Mouse (Mus musculus) megakaryocyte-erythroid progenitor cell, adult 5-6 weeks (primary cell): ENCODE measurements around the gene Dpyd. TPM values are rescaled to one million over a fixed set of nuclear protein-coding genes. Genes with fewer than 3 reads are reported as not detected.

ENCODE experiments used
- ATAC-seq: replicated peaks from 2 replicates; pipeline ENCODE4 v1.8.0; 2016; ENCODE audit warnings: mild to moderate bottlenecking, inconsistent platforms; ENCODE audit not compliant: severe bottlenecking, poor library complexity, low FRiP score, low TSS enrichment
- total RNA-seq, 2 experiments: library from RNA; stranded (forward) in 1 of 2; stranded (reverse) in 1 of 2; fragments of 200-1000, 215-1000 nt in 1 of 2; fragments of >200 nt in 1 of 2; fragmentation: Nextera tagmentation in 1 of 2; gene quantifications; 2 replicates each; pipeline ENCODE4 v1.2.3; 2014 to 2017

The Dpyd gene
- total RNA-seq, 2 experiments from 2014 or later = not detected

DNA sequence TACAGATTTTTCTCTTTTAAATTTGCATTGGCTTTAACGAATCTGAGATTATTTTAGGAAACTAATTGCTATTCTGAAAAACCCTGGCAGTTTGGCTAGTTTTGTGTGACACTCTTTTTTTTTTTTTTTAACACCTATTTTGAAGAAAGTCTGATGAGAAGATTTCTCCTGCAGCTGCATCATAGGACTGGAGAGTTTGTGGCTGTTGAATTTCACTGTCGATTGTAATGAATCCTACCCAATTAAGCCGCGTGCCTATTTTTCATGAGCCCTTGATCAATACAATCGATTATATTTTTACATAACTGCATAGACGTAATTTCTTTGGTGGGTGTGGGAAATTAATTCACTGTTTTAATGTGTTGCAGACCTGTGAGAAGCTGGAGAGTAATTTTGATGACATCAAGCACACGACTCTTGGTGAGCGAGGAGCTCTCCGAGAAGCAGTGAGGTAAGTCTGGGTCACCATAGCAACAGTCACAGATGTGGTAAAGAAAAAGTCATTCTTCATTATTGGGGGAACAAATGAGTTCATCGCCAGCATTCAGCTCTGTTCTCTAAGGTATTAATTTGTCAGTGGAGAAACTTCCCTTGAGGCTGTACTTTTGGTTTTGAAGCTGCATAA, 112.3 kb downstream of the Dpyd start:
- no peak for ATAC-seq

DNA sequence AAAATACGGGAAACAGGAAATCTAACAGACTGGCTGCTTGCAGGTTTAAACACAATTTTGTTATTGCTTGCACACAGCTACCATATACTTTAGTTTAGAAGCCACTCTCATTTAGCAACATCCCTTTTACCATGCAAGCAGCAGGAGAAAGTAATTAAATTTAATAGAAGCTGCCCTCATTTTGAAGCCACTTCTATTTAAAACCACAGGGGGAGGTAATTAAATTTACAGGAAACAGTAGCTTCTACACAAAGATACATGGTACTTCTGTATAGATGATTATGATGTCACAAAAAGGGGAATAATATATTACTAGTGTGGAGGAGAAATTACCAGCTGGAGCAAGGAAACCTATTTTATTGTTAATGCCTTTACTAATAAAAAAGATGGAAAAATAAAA, 113.5 kb downstream of the Dpyd start:
- ATAC-seq = no peak

DNA sequence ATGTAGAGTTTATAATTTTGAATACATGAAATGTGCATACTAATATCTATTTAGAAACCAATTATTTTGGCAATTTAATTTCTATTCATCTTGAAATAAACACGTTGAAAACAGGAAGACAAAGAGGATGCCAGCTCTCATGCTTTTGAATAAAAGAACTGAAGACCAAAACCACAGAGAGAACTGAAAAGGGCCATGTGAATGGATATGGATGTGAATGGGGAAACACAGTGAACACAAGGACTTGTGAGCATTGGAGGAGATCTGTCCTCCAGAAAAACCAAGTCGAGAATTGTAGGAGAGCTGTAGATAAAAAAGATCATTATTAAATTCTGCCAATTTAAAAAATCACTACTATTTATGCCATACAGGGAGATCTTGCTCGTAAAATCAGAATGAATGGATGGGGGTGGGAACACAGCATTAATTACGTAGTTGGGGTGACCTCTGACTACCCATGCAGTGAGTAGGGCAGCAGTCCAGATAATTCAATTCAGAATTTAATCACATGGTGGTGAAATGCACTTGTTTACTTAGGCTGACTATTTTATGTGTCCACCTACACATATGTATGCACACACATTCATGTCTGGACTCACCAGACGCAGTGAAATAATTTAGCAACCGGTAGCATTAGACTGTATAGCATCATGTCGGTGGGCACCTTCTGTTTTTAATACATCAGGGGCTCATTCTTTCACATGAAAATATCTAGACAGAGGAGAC, 114.3 kb downstream of the Dpyd start:
- ATAC-seq = no peak

DNA sequence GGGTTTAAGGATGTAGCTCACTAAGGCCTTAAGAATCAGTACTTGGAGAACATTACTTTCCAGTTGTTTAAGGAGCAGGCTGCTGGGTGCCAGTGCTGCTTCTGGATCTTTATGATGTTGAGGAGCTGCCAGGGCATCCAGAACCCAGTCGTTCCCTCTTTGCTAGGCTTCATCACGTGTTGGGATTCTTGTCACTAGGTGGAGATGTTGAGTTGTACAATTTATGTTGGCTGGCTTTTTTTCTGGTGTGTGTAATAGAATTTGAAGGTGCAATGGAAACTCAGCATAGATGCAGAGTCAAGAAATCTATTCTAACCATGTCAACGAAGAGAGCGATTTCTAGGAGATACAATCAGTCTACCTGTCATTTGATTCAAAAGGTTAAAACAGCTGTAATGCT, 118.9 kb downstream of the Dpyd start:
- no peak for ATAC-seq

DNA sequence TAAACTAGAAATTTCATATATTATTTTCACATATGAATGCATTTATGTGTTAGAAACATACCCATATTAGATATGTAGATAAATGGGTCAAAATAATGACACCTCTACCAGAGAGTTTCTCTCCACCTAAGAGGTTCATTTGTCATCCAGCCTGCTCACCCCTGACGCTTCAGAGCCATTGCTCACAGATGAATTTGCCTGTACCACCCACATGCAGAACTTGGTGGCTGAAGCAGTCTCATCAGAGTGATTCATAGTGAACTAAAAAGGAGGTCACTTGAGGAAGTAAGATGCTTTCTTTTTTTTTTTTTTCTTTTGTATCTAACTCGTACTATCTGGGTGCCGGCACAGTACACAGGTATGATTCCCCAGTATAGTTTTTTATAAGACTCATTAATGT, 188.3 kb downstream of the Dpyd start:
- no peak for ATAC-seq

DNA sequence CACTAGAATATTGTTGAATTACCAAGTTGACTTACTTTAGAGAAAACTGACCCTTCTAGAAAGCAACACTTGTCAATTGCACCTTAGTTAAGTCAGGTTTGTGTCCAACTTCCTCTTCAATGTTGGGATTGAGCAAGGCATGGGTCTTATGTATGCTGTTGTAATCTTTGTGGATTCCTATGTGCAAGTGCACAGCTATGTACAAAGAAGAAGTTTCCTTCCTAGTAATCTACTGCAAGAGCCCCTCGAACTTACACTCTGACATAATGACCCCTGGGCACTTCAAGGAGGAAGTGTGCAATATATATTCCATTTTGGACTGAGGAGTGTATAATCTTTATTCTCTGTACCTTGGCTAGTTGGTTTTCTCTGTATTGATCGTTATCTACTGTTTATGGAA, 191.7 kb downstream of the Dpyd start:
- no peak for ATAC-seq

DNA sequence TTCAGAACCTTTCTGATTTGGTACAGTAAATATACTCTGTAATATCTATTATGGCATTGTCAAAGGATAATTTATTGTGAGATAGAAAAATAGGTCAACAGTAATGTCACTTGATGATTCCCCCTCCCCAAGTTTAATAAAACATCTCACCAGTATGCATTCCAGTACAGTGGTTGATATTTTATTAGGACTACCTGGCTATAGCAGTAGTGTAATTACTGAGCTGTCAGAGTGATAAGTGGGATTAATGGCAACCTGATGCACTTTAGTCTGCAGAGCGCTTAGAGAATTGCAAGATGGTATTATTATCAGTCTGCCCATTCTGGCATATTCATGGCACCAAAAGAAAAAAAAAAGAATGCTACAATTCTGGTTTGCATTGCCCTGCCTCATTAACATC, 194.2 kb downstream of the Dpyd start:
- ATAC-seq = no peak

DNA sequence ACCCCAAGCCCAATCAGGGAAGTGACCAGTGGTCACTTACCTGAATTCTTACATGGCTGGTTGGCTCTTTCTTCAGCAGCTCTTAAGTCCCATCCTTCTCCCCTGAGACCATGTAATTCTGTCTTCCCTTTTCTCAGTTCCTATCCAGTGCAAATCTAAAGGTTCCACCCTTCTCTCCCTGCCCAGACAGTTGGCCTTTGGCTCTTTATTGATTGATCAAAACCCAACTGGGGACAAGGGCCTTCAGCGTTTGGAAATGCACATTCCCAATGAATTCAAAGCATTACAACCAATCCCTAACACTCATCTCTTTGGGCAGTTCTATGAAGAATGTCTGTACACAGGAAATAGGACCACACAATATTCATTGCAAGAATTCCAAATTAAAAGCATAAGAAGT, 251.0 kb downstream of the Dpyd start:
- no peak for ATAC-seq

DNA sequence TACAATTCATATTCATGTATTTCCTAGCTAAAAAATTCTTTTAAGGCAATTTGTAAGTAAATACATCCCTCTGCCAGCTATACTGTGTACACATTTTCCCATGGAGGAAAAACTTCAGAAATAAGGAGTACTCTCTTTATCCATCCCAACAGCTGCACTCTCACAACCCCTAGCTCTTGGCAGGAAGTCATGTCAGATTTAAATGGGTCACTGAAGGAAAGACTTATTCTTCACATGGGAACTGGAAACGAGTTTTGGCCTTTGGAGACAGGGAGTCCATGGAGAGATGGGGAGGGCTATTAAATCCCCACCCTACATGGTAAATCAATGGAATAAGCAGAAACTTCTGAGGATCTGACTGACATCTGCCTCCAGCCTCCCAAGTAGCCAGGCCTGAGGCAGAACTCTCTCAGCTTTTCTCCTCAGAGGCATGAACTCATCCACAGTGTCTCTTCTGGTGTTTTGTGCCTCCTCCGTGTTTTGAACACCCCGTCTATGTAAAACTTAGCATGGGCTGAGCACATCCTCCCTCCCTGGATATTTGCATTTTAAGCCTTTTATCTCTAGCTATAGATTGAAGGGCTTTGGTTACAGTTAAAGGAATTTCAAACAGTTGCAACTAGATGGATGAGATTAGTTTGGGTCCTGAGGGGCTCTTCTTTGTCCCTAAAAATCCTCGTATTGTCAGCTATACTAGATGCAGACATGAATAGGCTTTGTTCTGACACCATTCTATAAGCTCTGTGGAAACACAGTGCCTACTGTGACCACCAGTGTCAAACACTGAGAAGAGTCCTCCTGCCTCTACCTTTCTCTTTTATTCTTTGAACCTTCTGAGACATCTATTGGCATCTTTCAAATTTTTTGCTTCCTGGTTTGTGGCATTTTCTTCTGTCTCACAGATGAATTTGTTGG, 288.9 kb downstream of the Dpyd start:
- ATAC-seq = no peak

DNA sequence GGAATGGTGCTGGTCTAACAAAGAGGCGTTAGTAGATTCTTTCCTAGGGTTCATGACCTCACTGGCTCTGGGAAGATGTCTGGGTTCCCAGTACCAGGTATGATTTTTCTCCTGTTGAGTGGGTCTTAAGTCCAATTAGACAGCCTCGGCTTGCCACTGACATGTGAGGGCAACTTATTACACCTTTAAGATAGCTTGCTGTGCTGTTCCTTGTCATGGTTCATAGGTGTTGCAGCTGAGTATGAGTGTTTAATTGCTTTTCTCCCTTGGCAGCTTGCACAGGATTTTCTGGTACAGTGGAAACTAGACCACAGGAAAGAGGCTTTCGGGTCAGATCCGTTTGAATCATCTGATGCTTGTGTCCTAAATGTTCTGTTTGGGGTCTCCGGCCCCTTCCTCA, 290.8 kb downstream of the Dpyd start:
- no peak for ATAC-seq

DNA sequence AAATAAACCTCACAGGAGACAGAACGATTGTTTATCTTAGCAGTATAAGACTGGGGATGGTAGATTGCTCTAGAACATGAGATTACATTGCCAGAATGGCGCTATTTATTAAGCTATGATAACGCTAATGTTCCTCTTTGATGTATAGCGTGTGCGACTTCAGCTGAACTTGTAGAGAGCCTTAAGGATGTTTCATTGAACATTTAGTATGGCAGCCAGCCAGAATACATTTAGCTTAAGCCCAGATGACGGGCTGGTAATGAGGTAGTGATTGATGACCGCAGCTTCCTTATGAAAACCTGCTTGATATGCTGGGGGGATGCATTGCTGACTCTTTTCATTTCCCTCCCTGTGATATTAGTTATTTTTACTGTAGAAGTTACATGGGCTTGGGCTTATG, 293.5 kb downstream of the Dpyd start:
- no peak for ATAC-seq

DNA sequence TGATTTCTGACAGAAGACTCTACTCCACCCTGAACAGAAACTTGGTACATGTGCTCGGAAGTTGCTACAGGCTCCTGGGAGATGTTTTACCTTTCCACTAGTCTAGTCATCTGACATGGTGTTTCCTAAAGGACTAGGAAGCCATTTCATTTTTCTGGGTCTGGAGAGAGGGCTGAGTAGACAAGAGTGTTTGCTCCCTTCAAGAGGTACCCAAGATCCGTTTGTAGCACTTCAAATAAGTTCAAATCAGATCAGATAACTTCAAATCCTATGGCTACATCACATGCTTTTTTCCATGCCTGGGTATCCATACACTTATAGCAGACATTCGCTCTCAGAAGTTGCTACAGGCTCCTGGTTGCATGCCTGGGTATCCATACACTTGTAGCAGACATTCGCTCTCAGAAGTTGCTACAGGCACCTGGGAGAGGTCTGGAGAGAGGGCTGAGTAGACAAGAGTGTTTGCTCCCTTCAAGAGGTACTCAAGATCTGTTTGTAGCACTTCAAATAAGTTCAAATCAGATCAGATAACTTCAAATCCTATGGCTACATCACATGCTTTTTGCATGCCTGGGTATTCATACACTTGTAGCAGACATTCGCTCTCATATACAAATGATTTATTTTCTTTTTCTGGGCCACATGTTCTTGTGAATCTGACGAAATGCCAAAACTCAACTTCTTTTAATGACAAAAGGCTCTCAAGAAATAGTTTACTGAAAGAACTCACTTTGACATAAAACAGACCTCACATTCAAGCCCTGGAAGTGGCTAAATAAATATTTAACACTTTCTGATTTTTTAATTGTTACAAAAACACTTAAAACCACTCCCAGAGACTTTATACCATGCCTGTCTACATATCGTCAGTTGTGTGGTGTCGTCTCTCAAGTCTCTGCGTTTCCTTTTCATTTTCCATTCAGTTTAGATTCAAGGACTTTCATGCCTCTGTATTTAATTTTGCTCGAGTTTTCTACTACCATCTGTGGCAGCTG, 307.5 kb downstream of the Dpyd start:
- no peak for ATAC-seq

DNA sequence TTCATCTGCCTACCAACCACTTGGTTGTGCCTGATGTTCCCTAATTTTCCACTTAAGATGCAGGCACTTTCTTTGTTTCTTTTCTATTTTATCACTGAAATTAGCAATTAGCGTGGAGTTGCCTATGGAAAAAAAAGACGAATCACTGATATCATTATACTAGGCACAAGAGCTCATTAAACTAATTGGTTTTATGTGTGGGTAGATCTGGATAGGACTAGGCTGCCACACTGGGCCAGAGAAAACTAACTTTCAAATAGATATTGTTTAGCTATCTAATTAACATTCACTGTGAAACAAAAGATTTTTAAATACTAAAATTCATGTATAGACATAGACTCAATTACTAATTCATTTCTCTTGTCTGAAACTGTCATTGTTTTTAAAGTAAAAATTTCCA, 313.9 kb downstream of the Dpyd start:
- no peak for ATAC-seq

DNA sequence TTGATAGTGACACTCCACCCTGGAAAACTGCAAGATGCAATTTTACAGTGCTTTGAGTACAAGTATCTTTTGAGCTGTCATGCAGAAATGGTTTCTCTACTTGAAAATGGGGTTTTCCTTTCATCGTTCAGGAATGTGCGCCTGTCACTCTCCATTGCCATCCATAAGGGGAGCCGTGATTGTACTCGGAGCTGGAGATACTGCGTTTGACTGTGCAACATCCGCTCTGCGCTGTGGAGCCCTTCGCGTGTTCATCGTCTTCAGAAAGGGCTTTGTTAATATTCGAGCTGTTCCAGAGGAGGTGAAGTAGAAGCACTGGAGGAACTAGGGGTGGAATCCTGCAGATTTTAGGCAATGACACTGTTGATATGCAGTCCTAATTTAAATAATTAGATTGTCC, 337.1 kb downstream of the Dpyd start:
- ATAC-seq = no peak

DNA sequence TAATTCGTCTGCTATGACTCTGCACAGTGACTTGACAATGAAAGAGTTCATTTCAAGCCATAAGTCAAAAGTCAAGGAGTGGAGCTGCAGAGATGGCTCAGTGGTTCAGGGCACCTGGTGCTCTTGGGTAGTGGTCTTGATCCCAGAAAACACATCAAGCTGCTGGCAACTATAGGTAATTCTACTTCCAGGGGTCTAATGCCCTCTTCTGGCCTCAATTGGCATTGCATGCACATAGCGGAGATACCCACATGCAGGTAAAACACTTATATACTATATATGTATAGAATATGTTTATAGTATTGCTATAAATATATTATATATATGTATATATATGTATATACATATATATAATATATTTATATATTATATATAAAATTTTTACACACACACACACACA, 429.4 kb downstream of the Dpyd start:
- no peak for ATAC-seq

DNA sequence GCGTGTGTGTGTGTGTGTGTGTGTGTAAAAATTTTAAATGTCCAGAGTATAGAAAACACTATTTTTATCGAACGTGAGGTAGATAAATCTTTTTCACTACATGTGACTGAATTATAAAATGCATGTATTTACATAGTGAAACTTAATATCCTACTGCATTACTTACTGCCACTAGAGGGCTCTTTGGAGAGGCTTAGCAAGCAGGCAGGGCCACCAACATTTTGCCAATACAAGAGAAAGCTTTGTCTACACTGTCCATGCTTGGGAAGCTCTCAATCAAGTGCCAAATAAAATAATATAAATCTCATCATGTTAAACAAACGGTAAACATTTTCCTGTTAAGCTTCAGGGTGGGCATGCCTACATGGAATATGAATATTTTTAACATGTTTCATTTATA, 429.9 kb downstream of the Dpyd start:
- no peak for ATAC-seq

DNA sequence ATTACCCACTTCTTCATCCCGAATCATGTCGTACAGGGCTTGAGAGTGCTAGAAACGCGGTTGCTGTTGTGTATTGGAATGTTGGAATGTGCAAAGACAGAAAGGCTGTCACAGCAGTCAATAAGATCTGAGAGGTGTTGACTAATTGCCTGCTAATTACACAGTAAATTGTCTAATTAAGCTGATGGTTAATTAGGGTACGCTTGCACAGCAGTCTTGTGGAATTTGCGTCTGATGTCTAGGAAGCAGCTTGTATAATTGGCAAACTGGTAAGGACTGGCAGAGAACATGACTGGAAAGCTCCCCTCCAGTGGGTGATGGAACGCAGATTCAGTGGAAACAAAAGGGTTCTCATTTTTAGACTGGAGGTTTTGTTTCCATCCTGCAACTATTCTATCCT, 459.3 kb downstream of the Dpyd start:
- ATAC-seq = no peak

DNA sequence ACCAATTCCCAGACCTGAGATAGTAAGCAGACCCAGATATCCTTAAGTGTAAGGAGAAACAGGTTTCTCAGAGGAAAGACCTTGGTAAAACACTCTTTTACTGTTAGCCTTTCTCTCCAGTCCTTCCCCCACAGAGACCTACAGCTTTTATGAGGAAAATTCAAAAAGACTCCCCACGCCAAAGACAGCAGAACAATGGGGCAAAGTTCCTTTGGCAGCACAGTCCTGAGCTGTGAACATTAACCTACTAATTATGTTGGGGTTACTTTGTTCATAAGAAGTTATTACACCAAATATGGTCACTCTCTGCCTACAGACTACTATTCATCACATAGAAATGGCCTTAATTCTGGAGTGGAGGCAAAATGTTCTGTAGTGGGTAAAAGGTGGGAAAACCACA, 480.7 kb downstream of the Dpyd start:
- ATAC-seq = no peak

DNA sequence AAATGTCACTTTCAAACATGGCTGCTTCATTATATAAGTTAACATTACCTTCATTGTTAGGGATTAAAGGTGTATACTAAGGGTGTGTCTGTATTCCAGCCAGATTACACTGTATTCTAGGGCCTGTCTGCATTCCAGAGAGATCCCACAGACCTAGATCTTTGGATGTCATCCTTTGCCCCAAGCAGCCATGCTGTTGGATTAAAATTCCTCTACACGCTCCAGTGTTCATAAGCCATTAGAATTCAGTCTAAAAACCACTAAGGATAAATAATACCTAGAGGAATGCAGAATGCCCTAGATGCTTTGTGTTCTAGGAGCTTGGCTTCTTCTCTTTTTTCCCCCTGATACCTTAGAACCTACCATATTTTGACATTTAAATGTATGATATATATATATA, 494.2 kb downstream of the Dpyd start:
- no peak for ATAC-seq
